Mouse (Mus musculus) midbrain, embryonic 14.5 days (tissue): Measurements from ENCODE around the gene Gm47985. TPM values are rescaled to one million over a fixed set of nuclear protein-coding genes. Genes with fewer than 3 reads are reported as not detected.
A peak's percentile ranks its signal among the peaks of the same experiment; 100 is the strongest.
"Not testable (repeated sequence)": the region's sequence is repeated elsewhere in the genome, so short reads cannot be mapped to it uniquely, and the experiment has no call there.

ENCODE experiments used
- ATAC-seq: fragments of 200-750 bp; cut with Nextera tagmentation; 2 replicates; pipeline ENCODE4 v1.8.0; 2017; ENCODE audit warnings: moderate number of reproducible peaks, moderate library complexity; ENCODE audit not compliant: low FRiP score, low TSS enrichment
- DNase-seq: peaks from one replicate; pipeline ENCODE4 v3.0.0-alpha.2; 2015
- H3K27ac ChIP-seq: fragments of 300-500 bp; sonication (generic); replicated peaks from 2 replicates; pipeline ENCODE4 v1.5.1; 2014; ENCODE audit warnings: mild to moderate bottlenecking, low read depth, low read length, moderate library complexity
- H3K27me3 ChIP-seq: fragments of 300-500 bp; sonication (generic); 2 replicates; pipeline ENCODE4 v1.6.1; 2014; ENCODE audit warnings: low read length, control low read depth, mixed read lengths; ENCODE audit not compliant: control insufficient read depth, insufficient read depth
- H3K36me3 ChIP-seq: fragments of 300-500 bp; sonication (generic); 2 replicates; pipeline ENCODE4 v1.6.1; 2014; ENCODE audit warnings: low read length, control low read depth; ENCODE audit not compliant: control insufficient read depth, insufficient read depth
- H3K4me1 ChIP-seq: fragments of 300-500 bp; sonication (generic); 2 replicates; pipeline ENCODE4 v1.6.1; 2014; ENCODE audit warnings: mild to moderate bottlenecking, antibody characterized with exemption, low read length, control low read depth; ENCODE audit not compliant: control insufficient read depth, insufficient read depth
- H3K4me2 ChIP-seq: fragments of 300-500 bp; sonication (generic); 2 replicates; pipeline ENCODE4 v1.6.1; 2014; ENCODE audit warnings: mild to moderate bottlenecking, low read length, moderate library complexity
- H3K4me3 ChIP-seq: fragments of 300-500 bp; sonication (generic); replicated peaks from 2 replicates; pipeline ENCODE4 v1.5.1; 2014; ENCODE audit warnings: low read depth, low read length
- H3K9ac ChIP-seq: fragments of 300-500 bp; sonication (generic); replicated peaks from 2 replicates; pipeline ENCODE4 v1.6.1; 2014; ENCODE audit warnings: mild to moderate bottlenecking, low read length, moderate library complexity
- H3K9me3 ChIP-seq: fragments of 300-500 bp; sonication (generic); 2 replicates; pipeline ENCODE4 v1.6.1; 2016; ENCODE audit warnings: low read length, control low read depth, mixed read lengths; ENCODE audit not compliant: control insufficient read depth
- WGBS: fragments of 180-500 bp; shearing (Covaris S2); extraction: QIAGEN DNeasy Blood & Tissue Kit; methylation state at CpG from one replicate; pipeline ENCODE4 v1.1.7; 2014; 5-methylcytosine and 5-hydroxymethylcytosine counted together
- polyA plus RNA-seq: library from polyadenylated mRNA; unstranded; fragments of >200 nt; fragmentation: Nextera tagmentation; extraction: Ambion mirVana; gene quantifications from 2 replicates; pipeline ENCODE4 v1.2.1, GENCODE M21; 2014

The Gm47985 gene
- polyA plus RNA-seq, 1 experiment from 2014 or later, result 0.16 TPM

DNA sequence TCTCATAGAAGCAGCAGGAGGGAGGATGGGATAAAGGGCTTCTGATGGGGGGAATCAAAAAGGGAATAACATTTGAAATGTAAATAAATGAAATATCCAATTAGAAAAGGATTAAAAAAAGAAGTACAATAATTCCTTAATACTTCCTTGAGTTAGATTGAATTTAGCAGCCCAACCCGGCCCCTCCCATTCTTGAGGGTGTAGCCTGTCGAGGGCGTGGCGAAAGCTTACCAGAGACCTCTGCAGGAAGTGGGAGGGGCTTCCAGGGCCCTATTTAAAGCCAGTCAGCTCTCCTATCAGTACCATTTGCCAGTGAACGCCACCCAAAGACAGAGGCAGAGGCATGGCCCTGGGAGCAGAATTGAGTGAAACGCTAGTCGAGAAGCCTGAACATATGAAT is 9.7 kb downstream of the Gm47985 start, which contains the start of gene Gm8947:
Gene Gm8947, plus strand, starts transcription at position 302 of the 400 bp plus-strand sequence.
- H3K4me2 ChIP-seq, H3K36me3 ChIP-seq, H3K9me3 ChIP-seq, ATAC-seq, DNase-seq, H3K4me3 ChIP-seq, H3K4me1 ChIP-seq, H3K27ac ChIP-seq, H3K27me3 ChIP-seq, H3K9ac ChIP-seq: not testable (repeated sequence)
- no CpG with 5 or more reads among the region's 7 CpGs for WGBS

DNA sequence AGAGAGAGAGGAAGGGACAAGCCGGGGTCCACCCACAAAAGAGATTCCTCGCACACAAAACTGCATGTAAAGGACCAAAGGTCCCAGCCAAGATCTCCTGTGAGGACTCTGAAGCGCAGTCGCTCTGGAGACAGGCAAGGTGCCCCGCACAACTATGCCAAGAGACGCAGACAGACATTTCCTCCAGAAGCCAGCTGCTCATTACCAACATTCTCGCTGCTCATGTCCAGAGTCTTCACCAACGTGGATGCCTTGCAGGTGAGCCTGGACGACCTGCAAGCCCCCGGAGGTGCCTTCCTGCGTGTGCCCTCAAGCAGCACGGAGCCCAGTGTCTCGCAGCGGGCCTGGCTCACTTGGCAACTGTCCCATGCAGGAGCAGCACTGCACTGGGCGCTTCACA is 10.4 kb downstream of the Gm47985 start:
- not testable (repeated sequence) for H3K4me2 ChIP-seq, H3K9ac ChIP-seq, H3K27me3 ChIP-seq, H3K9me3 ChIP-seq, ATAC-seq, DNase-seq, H3K4me3 ChIP-seq, H3K36me3 ChIP-seq, H3K4me1 ChIP-seq, H3K27ac ChIP-seq
- 94% methylated on average over 15 of the region's 15 CpGs for WGBS

DNA sequence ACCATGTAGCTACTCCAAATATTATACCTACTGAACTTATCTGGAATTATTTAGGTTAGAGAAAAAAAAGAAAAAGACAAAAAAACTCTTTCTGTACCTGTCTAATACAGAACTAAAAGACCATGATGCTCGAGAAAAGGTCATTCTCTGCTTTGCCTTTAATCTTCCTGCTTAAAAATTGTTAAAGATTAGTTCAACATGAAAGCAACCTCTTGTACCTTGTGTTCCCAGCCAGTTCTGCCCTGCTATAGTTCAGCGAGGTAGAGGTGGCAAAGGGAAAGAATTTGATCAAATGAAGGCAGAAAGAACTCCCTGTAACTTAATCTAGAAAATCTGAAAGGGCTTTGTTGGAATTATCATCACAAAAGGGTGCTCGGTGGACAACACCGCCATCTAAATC is 13.6 kb downstream of the Gm47985 start:
- not testable (repeated sequence) for H3K27ac ChIP-seq, H3K4me3 ChIP-seq, ATAC-seq, DNase-seq, H3K36me3 ChIP-seq, H3K4me1 ChIP-seq, H3K9ac ChIP-seq, H3K4me2 ChIP-seq, H3K27me3 ChIP-seq, H3K9me3 ChIP-seq
- 30% methylated on average over 4 of the region's 4 CpGs for whole genome bisulfite sequencing

DNA sequence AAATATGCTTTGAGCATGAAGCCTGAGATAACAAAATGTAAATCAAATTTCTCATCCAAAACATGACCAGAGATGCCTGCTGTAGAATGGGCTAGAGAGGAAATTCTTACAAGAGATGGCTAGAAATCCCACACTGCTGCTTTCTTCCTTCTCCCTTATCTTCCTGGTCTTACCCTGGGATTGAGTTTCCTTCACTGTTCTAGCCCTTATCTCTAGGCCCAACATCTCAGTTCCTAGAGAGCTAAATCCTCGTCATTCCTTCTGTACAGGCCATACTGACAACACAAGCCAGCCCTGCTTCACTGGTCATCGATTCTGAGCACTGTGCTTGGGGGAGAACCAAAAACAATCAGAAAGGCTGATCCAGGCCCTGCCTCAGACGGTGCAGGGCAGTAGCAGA is 14.4 kb downstream of the Gm47985 start:
- 74% methylated on average over 3 of the region's 3 CpGs for WGBS
- not testable (repeated sequence) for H3K4me1 ChIP-seq, ATAC-seq

DNA sequence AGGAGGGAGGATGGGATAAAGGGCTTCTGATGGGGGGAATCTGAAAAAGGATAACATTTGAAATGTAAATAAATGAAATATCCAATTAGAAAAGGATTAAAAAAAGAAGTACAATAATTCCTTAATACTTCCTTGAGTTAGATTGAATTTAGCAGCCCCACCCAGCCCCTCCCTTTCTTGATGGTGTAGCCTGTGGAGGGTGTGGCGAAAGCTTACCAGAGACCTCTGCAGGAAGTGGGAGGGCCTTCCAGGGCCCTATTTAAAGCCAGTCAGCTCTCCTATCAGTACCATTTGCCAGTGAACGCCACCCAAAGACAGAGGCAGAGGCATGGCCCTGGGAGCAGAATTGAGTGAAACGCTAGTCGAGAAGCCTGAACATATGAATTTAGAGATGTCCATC is 15.8 kb downstream of the Gm47985 start, which contains the start of gene Gm47995:
Gene Gm47995, plus strand, starts transcription at position 329 of the 400 bp plus-strand sequence.
- 88% methylated on average over 2 of the region's 4 CpGs for WGBS
- not testable (repeated sequence) for H3K4me2 ChIP-seq, ATAC-seq, H3K9me3 ChIP-seq, H3K27ac ChIP-seq, H3K9ac ChIP-seq, H3K4me3 ChIP-seq, H3K27me3 ChIP-seq, H3K36me3 ChIP-seq, DNase-seq, H3K4me1 ChIP-seq

More for the DNA sequence above, 14.4 kb downstream of the Gm47985 start:
- not testable (repeated sequence) for H3K9me3 ChIP-seq, DNase-seq, H3K36me3 ChIP-seq, H3K27ac ChIP-seq, H3K9ac ChIP-seq, H3K4me2 ChIP-seq, H3K27me3 ChIP-seq, H3K4me3 ChIP-seq

DNA sequence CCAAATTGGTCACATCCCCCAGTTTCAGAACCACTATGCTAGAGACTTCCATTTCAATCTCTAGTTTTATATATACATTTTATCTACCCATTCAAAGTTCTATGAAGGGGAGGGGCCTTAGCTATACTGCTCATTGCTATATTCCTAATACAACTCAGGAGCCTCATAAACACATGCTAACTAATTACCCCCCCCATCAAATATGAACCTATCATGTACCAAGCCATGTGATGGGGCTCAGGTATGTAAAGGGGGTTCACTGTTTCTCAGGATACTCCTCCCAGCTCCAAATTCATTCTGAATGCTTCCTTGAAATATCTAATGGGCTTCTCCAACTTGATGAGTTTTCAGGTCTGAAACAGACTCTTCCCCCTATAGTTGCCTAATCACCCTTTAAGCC is 18.3 kb downstream of the Gm47985 start:
- not testable (repeated sequence) for H3K4me3 ChIP-seq, H3K27me3 ChIP-seq, H3K4me2 ChIP-seq, H3K4me1 ChIP-seq, H3K9me3 ChIP-seq, DNase-seq, H3K36me3 ChIP-seq, H3K9ac ChIP-seq, H3K27ac ChIP-seq
- ATAC-seq, result 0 out of 2 replicates have a peak, but pooled peaks have one; percentile 58

DNA sequence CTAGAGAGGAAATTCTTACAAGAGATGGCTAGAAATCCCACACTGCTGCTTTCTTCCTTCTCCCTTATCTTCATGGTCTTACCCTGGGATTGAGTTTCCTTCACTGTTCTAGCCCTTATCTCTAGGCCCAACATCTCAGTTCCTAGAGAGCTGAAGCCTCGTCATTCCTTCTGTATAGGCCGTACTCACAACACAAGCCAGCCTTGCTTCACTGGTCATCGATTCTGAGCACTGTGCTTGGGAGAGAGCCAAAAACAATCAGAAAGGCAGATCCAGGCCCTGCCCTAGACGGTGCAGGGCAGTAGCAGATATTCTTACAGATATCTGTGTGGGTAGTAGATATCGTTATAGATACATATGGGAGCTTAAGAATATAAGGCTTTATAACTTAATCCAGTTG is 20.4 kb downstream of the Gm47985 start:
- H3K4me2 ChIP-seq, H3K4me1 ChIP-seq, ATAC-seq, H3K27me3 ChIP-seq, H3K9ac ChIP-seq, H3K36me3 ChIP-seq, H3K9me3 ChIP-seq, H3K27ac ChIP-seq, DNase-seq, H3K4me3 ChIP-seq: not testable (repeated sequence)
- WGBS, result 72% methylated on average over 3 of the region's 5 CpGs

DNA sequence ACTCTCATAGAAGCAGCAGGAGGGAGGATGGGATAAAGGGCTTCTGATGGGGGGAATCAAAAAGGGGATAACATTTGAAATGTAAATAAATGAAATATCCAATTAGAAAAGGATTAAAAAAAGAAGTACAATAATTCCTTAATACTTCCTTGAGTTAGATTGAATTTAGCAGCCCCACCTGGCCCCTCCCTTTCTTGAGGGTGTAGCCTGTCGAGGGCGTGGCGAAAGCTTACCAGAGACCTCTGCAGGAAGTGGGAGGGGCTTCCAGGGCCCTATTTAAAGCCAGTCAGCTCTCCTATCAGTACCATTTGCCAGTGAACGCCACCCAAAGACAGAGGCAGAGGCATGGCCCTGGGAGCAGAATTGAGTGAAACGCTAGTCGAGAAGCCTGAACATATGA is 21.5 kb downstream of the Gm47985 start, which contains the start of gene 3110040M04Rik:
Gene 3110040M04Rik, plus strand, starts transcription at position 304 of the 400 bp plus-strand sequence.
- DNase-seq, H3K4me1 ChIP-seq: not testable (repeated sequence)

DNA sequence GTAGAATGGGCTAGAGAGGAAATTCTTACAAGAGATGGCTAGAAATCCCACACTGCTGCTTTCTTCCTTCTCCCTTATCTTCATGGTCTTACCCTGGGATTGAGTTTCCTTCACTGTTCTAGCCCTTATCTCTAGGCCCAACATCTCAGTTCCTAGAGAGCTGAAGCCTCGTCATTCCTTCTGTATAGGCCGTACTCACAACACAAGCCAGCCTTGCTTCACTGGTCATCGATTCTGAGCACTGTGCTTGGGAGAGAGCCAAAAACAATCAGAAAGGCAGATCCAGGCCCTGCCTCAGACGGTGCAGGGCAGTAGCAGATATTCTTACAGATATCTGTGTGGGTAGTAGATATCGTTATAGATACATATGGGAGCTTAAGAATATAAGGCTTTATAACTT is 26.2 kb downstream of the Gm47985 start:
- H3K4me1 ChIP-seq, H3K9me3 ChIP-seq, H3K4me2 ChIP-seq, H3K9ac ChIP-seq, H3K27ac ChIP-seq, H3K4me3 ChIP-seq, H3K36me3 ChIP-seq, H3K27me3 ChIP-seq, DNase-seq: not testable (repeated sequence)
- 86% methylated on average over 3 of the region's 5 CpGs for WGBS
- ATAC-seq, result peak; percentile 40; the same call in 1 of the 2 replicates

More for the DNA sequence above, 21.5 kb downstream of the Gm47985 start, which contains the start of gene 3110040M04Rik:
- not testable (repeated sequence) for H3K4me3 ChIP-seq, H3K36me3 ChIP-seq, H3K4me2 ChIP-seq, H3K9me3 ChIP-seq, H3K27ac ChIP-seq, H3K9ac ChIP-seq, ATAC-seq, H3K27me3 ChIP-seq
- WGBS, result no CpG with 5 or more reads among the region's 6 CpGs
